Mouse (Mus musculus) CH12F3 (cell line): ENCODE data around the gene Apobec3.
"Not testable (repeated sequence)": the region's sequence is repeated elsewhere in the genome, so short reads cannot be mapped to it uniquely, and the experiment has no call there.

Experiments
- in situ Hi-C: fragments of 300-500 bp; cut with MboI; formaldehyde crosslinking; loops from 2 replicates; pipeline ENCODE4 v1.14.3; 2020; ENCODE audit warnings: low sequenced_read_pairs

Apobec3 gene

DNA sequence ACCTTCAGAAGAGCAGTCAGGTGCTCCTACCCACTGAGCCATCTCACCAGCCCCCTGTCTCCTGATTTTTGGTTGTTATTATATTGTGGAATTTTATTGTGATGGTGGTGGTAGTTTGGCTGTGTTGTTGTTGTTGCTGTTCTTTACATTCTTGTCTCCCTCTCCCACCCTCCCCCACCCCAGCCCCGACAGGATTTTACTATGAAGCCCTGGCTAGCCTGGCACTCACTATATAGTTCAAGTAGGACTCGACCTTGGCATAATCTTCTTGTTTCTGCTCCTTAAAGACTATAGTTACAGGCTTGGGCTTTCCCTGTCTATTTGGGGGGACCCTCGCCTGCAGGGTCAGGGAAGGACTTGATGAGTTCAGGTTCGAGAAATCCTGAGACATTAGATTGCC lies 2.9 kb downstream of the Apobec3 start:
- in situ Hi-C loops: no loop called here

DNA sequence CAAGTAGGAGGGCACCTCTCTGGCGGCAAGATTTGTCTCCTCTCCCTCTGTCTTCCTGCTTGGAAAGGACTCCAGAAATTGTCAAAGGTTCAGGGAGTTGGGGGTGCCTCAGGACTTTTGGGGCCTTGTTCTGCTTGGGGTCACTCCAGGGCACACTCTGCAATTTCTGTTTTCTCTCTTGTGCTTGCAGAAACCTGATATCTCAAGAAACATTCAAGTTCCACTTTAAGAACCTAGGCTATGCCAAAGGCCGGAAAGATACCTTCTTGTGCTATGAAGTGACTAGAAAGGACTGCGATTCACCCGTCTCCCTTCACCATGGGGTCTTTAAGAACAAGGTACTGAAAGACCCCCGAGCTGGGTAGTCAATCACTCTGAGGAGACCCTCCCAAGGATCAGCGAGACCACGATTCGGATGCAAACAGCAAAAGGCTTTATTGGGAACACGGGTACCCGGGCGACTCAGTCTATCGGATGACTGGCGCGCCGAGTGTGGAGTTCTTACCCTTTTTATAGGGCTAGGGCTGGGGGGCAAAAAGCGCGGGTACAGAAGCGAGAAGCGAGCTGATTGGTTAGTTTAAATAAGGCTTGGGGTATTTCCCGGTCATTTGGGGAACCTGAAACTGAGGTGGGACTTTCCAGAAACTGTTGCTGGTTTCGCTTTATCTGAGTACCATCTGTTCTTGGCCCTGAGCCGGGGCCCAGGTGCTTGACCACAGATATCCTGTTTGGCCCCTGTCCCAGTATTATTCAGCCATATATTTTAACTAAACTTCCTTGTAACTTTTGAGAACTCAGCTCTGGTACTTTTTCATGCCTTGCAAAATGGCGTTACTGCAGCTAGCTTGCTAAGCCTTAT lies 4.0 kb downstream of the Apobec3 start:
- in situ Hi-C loops: not testable (repeated sequence)

DNA sequence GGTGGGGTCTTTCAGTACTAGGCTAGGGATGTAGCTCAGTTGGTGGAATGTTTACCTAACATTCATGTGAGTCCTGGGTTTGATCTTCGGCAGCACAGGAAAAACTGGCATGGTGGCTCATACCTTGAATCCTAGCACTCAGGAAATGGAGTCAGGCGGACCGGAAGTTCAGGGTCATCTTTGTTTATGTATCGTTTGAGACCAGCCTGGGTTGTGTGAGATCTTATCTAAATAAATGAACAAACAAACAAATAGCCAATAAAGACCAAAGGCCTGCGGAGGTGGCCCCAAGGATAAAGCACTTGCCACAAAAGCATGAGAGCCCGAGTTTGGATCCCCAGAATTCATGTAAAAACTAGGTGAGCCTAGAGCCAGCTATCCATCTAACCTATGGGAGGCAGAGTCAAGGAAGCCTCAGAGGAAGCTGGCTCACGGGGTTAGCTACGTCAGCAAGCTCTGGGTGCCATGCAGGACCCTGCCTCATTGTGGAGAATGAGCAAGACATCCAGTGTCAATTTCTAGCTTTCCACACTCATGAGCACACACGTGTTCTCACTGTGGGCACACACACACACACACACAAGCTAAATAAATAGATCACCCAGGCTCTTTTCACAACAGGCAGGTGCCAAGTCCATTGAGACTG lies 4.7 kb downstream of the Apobec3 start:
- in situ Hi-C loops: no loop called here

DNA sequence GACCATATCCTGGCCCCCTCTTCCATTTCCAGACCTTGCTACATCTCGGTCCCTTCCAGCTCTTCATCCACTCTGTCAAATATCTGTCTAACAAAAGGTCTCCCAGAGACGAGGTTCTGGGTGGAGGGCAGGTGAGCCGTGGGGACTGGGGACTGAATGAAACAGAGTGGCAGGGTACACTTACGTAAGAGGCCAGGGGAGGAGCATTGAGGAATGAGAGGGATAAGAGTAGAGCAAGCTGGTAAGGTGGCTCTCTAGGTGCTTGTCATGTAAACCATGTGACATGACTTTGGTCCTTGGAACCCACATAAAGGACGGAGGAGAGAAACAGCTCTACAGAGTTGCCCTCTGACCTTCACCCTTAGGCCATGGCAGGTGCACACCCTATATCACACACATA lies 7.5 kb downstream of the Apobec3 start:
- in situ Hi-C loops: no loop called here

DNA sequence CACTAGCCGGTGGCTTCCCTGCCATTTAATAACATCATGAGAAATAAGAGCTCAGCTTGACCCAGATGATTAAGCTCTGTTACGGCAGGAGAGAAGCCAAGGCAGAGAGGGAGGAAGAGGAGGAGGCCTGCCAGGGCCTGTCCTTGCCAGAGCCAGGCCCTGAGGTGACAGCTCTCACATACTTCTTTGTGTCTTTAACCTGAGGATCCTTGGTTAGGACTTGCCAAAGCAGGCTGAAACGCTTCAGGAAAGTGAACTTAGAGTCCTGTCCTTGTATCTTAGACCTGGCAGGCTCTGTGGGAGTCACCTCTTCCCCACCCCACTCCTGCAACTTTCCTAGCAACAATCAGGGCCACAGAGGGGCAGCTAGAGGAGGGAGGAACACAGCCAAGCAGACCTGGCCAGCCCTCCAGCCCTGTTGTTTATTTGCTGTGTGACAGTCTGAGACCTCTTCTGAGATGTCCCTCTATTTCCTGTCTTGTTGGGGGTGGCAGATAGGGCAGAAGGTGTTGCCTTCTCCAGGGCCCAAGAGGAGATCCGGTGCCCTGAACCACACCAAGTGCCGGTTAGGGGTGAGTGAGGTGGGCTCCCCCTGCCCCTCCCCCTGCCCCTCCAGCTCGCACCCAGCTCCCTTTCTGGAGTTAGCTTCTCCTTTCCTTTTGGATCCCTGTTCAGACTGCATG lies 8.5 kb downstream of the Apobec3 start:
- in situ Hi-C loops: no loop called here

DNA sequence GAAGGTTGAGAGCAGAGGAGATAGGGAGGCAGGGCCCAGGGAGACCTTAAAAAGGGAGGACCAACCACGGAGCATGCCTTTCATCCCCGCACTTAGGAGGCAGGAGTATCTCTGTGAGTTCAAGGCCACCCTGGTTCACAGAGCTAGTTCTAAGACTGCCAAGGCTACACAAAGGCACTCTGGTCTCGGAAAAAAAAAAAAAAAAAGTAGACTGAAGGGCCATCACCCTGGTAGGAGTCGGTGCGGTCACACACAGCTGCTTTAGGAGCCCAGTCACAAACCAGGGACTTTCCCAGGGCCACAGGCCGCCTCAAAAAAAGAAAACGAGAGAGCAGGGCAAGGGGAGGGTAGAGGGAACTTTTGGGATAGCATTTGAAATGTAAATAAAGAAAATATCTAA lies 9.3 kb downstream of the Apobec3 start:
- in situ Hi-C loops: no loop called here

DNA sequence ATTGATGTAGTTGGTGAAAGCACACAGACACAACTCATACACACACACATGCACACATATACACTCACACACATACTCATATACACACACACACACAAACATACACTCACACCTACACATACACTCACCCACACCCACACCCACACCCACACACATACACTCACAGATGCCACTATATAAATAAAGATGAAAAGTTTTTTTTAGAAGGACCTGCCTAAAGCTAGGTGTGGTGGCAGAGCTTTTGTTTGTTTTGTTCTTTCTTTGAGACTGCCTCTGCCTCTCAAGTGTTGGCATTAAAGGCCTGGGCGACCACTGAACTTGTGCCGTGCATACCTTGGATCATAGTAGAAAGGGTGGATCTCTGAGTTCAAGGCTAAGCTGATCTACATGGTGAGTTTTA lies 9.9 kb downstream of the Apobec3 start:
- in situ Hi-C loops: no loop called here

DNA sequence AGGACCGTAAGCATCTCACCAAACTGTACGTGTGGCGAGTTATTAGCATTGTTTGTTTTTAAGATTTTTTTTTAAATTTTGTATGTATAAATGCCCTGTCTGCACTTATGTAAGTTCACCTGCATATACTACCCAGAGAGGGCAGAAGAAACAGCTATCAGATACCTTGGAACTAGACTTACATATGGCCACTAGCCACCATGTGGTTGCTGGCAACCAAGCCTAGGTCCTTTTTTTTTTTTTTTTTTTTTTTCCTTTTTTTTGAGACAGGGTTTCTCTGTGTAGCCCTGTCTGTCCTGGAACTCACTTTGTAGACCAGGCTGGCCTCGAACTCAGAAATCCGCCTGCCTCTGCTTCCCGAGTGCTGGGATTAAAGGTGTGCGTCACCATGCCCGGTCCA lies 11.6 kb downstream of the Apobec3 start:
- in situ Hi-C loops: not testable (repeated sequence)

DNA sequence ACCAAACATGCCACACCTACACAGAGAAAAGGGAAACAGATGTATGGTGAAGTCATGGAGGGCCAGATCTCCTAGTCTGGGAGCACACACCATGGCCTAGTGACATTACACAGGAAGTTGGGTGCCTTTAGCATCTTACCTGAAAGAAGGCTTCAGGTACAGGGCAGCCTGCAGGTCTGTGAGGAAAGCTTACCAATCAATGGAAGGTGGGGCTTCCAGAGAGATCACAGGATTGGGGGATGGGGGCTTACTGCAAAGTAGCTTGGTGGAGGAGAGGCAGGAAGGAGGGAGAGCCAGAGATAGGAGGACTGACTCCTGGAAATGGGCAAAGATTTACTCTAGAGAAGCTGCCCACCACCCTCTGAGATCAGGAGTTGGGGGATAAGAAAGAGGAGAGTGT lies 12.5 kb downstream of the Apobec3 start:
- in situ Hi-C loops: no loop called here

DNA sequence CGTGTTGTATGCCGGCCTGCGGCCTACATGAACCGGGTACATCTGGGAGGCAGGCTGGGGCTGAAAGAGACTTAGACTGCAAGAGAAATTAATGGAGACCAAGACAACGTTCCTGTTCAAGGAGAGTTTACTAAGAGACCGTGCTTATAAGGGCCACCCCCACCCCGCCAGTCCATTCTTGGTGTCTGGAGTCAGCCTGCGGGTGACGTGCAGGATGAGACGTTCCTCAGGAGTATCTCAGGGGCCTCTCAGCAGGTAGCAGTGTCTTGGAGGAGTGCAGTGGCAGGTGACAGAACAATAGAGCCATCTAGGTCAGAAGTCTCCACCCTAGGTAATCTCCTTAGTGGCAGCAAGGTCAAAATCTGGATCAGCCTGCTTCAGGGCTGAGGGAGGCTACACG lies 13.2 kb downstream of the Apobec3 start:
- in situ Hi-C loops: not testable (repeated sequence)

DNA sequence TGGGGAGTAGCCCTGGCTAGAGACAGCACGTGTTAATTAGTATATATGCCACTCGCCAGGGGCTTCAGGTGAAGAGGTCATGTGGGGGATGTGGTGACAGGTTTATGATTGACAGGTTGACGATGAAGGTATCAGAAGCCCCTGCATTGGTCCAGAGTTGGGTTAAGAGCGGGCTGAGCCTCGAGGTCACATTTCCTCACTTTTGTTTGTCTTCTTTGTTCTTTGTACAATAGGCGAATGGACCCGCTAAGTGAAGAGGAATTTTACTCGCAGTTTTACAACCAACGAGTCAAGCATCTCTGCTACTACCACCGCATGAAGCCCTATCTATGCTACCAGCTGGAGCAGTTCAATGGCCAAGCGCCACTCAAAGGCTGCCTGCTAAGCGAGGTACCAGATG lies 13.8 kb downstream of the Apobec3 start:
- in situ Hi-C loops: no loop called here

DNA sequence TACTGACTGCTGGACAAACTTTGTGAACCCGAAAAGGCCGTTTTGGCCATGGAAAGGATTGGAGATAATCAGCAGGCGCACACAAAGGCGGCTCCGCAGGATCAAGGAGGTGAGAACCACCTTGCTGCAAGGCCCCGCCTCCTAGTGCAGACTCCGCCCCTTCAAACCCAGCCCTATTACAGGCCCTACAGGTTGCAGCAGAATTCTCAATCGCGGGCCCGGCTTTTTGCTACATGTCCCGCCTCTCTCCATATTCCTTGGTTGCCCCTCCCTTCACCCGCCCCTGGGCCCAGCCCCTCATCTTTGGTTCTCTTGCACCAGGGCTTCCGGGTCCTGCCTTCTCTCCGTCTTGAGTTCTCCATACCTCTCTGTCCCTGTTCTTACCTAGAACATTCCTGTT lies 15.4 kb downstream of the Apobec3 start:
- in situ Hi-C loops: no loop called here

DNA sequence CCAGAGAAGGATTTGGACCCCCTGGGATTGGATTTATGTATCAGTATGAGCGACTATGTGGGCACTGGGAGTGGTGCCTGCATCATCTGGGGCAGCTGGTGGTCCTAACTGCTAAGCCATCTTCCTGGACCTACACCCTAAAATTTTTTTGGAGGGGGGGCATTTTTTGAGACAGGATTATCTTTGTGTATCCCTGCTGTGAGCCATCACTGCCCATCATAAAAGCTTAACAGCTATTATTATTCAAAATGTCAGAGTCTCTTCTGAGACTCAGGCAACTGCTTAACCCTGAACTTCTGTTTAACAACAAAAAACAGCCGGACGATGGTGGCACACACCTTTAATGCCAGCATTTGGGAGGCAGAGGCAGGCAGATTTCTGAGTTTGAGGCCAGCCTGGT lies 17.5 kb downstream of the Apobec3 start:
- in situ Hi-C loops: not testable (repeated sequence)

DNA sequence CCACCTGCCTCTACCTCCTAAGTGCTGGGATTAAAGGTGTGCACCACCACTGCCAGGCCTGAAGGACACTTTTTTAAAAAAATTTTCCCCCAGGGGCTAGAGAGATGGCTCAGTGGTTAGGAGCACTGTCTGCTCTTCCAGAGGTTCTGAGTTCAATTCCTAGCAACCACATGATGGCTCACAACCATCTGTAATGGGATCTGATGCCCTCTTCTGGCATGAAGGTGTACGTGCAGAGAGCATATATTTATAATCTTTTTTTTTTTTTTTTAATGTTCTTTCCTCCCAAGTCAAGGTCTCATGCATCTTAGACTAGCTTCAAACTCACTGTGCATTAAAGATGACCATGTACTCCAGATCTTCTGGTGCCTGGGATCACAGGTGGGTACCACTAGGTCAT lies 19.4 kb downstream of the Apobec3 start:
- in situ Hi-C loops: not testable (repeated sequence)

DNA sequence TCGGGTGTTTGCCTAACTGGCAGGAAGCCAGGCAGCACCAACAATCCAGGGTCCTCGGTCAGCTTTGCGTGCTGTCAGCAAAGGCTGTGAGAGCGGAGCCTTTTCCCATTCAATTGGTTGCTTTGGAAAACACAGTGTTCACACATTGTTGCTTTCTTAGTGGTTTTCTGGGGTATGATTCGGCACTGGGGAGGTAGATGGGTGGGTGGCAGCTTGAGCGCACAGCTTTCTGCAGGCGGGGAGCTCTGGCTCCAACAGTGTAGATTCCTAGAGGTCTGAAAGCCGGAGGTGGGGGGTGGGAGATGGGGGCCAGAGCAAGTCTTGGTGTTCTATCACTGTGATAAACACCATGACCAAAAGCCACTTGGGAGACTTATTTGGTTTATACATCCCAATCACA lies 19.9 kb downstream of the Apobec3 start:
- in situ Hi-C loops: no loop called here

DNA sequence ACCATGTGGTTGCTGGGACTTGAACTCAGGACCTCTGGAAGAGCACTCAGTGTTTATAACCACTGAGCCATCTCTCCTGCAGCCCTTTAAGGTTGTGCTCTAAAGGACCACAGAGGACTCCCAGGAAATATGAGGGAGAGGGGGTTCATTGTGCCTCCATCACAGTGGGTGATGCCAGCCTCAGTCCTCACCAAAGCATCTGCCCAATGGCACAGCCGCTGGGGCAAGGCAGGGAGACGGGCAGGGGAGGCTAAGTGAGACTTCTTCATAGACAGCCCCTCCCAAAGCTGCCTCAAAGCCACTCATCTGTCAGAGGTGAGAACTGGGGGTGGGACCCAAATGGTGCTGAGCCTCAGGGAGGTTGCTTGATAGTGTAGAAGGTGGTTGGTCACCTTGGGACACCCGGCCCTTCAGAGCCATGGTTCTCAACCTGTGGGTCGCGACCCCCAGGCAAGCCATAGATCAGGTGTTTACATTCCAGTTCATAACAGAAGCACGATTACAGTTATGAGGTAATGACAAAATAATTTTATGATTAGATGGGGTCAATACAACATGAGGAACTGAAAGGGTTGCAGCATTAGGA lies 22.4 kb downstream of the Apobec3 start:
- in situ Hi-C loops: no loop called here

DNA sequence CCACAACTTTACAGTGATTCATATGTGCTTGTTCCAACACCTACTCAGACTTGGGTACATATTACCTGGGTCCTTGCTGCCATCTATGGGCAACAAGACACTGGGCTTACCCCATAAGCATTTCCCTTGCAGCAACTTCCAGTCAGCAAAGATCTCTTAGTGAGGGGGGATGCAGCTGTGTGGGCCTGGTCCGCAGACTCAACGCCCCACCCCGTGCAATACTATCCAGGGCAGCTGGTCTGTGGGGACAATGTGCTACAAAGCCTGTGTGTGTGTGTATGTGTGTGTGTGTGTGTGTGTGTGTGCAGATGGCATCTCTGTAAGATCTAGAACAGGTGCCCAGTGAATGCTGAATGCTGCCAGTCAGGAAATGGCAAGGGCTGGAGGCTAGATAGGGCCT lies 22.9 kb downstream of the Apobec3 start:
- in situ Hi-C loops: no loop called here

DNA sequence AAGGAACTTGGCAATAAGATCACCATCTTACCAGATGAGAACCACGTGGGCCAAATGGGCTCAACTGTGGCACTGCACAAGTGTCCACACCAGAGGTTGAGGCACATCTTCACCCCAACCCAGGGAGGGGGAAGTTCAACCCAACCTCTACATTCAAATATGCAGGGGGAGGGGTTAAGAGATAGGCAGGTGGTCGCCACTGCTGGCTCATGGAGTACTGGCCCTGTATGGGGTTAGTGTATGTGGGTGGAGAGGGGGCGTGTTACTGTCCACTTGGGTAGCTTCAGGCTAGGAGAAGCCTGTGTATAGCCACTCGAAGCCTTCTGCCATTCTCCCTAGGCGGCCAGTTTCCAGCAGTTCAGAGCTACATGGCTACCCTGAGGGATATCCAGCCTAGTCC lies 24.7 kb downstream of the Apobec3 start:
- in situ Hi-C loops: no loop called here

DNA sequence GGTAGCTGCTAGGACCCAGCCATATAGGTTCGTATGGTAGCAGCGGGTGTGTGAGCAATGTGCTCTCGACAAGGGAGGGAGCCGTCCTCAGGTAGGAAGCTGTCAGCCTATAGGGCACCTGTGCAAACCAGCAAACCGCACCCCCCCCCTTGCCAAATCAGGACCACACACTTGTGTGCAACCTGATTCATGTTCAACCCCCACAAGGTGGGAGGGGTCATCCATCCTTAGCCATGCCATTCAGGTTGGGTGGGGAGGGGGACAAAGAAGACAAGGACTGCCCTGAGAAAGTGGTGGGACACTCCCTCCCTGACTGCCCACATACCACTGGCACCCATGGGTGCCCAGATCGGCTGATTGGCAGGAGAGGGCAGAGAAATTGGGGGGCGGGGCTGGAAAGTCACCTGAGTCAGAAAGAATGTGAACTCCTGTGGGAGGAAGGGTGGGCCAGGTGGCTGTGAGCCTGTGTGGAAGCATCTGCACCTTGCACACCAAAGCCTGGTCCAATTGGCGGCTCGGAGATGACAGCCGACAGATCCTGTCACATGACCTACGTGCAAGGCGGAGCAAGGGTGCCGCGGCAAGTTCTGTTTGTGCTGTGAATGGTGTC lies 25.8 kb downstream of the Apobec3 start:
- in situ Hi-C loops: no loop called here

DNA sequence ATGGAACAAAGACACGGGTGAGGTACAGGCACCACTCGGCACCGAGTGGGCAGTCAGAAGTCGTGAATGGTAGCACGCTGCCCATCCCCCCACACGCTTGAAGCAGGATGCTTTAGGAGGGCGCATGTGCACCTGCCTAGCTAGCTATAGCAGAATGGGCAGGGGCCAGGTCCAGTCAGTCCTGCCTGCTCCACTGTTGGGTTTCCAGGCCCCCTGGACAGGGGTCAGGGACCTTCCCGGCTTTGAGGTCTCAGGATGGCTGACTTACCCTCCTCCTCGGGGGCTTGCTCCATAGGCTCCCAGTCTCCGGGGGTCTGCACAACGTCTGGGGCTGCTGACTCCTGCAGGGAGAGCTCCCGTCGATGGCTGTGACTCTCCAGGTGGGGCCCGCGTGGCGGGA lies 27.0 kb downstream of the Apobec3 start:
- in situ Hi-C loops: no loop called here

DNA sequence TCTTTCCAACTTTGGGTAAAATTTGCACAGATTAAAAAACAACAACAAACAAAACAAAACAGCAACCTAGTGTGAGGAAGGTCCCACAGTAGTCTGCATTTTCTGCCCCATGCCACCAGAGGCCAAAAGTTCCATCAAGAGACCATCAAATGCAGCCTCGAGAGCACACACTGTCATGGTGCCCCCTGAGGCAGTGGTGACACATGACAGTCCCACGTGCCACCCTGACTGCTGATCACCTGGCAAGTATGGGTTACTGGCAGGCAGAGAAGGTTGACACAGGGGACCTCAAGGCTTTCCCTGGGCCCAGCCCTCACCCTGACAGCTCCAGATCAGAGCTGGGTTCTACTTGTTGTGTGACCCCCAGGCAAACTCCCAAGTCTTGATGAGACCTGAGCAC lies 28.3 kb downstream of the Apobec3 start:
- in situ Hi-C loops: no loop called here
